Mouse (Mus musculus) midbrain, postnatal 0 days (tissue): ENCODE measurements around the gene Erap1. TPM values are rescaled to one million over a fixed set of nuclear protein-coding genes. Genes with fewer than 3 reads are reported as not detected.
"Not testable (repeated sequence)": the region's sequence is repeated elsewhere in the genome, so short reads cannot be mapped to it uniquely, and the experiment has no call there.

Source experiments
- ATAC-seq: fragments of 200-750 bp; cut with Nextera tagmentation; 2 replicates; pipeline ENCODE4 v1.8.0; 2017; ENCODE audit warnings: moderate number of reproducible peaks, mild to moderate bottlenecking, moderate TSS enrichment, moderate library complexity; ENCODE audit not compliant: low FRiP score
- DNase-seq: peaks from one replicate; pipeline ENCODE4 v3.0.0-alpha.2; 2015; ENCODE audit warnings: low spot score
- H3K27ac ChIP-seq: fragments of 300-500 bp; sonication (generic); 2 replicates; pipeline ENCODE4 v1.5.1; 2014; ENCODE audit warnings: low read depth, mild to moderate bottlenecking, low read length, mixed read lengths
- H3K27me3 ChIP-seq: fragments of 300-500 bp; sonication (generic); 2 replicates; pipeline ENCODE4 v1.6.1; 2014; ENCODE audit warnings: low read length, control low read depth, mixed read lengths; ENCODE audit not compliant: insufficient read depth
- H3K36me3 ChIP-seq: fragments of 300-500 bp; sonication (generic); 2 replicates; pipeline ENCODE4 v1.6.1; 2014; ENCODE audit warnings: low read length, control low read depth, mixed read lengths; ENCODE audit not compliant: insufficient read depth
- H3K4me1 ChIP-seq: fragments of 300-500 bp; sonication (generic); 2 replicates; pipeline ENCODE4 v1.6.1; 2014; ENCODE audit warnings: mild to moderate bottlenecking, control low read depth, antibody characterized with exemption, low read length, mixed read lengths; ENCODE audit not compliant: insufficient read depth
- H3K4me2 ChIP-seq: fragments of 300-500 bp; sonication (generic); 2 replicates; pipeline ENCODE4 v1.6.1; 2014; ENCODE audit warnings: low read depth, mild to moderate bottlenecking, low read length, mixed read lengths; ENCODE audit not compliant: poor library complexity, severe bottlenecking
- H3K4me3 ChIP-seq: fragments of 300-500 bp; sonication (generic); 2 replicates; pipeline ENCODE4 v1.5.1; 2014; ENCODE audit warnings: low read depth, mild to moderate bottlenecking, low read length, moderate library complexity
- H3K9ac ChIP-seq: fragments of 300-500 bp; sonication (generic); replicated peaks from 2 replicates; pipeline ENCODE4 v1.6.1; 2014; ENCODE audit warnings: mild to moderate bottlenecking, low read length, moderate library complexity, mixed read lengths; ENCODE audit not compliant: poor library complexity, severe bottlenecking
- H3K9me3 ChIP-seq: fragments of 300-500 bp; sonication (generic); 2 replicates; pipeline ENCODE4 v1.6.1; 2016; ENCODE audit warnings: low read length, control low read depth
- CTCF ChIP-seq: IDR thresholded peaks from 2 replicates; pipeline ENCODE4 v1.5.1; 2016; ENCODE audit warnings: antibody characterized with exemption, mild to moderate bottlenecking
- WGBS: fragments of 180-500 bp; shearing (Covaris S2); extraction: QIAGEN DNeasy Blood & Tissue Kit; methylation state at CpG from one replicate; pipeline ENCODE4 v1.1.7; 2014; 5-methylcytosine and 5-hydroxymethylcytosine counted together
- polyA plus RNA-seq: library from polyadenylated mRNA; unstranded; fragments of >200 nt; fragmentation: Nextera tagmentation; extraction: Ambion mirVana; gene quantifications from 2 replicates; pipeline ENCODE4 v1.2.1, GENCODE M21; 2015
- total RNA-seq: library from RNA; depleted of rRNA; stranded (reverse); fragments of >200 nt; gene quantifications from 2 replicates; pipeline ENCODE4 v1.2.3, GENCODE M21; 2014; rRNA removed

The Erap1 gene
- total RNA-seq: 5.8 and 7.6 TPM in 2 replicates
- polyA plus RNA-seq: 6.6 and 7.4 TPM in 2 replicates

DNA sequence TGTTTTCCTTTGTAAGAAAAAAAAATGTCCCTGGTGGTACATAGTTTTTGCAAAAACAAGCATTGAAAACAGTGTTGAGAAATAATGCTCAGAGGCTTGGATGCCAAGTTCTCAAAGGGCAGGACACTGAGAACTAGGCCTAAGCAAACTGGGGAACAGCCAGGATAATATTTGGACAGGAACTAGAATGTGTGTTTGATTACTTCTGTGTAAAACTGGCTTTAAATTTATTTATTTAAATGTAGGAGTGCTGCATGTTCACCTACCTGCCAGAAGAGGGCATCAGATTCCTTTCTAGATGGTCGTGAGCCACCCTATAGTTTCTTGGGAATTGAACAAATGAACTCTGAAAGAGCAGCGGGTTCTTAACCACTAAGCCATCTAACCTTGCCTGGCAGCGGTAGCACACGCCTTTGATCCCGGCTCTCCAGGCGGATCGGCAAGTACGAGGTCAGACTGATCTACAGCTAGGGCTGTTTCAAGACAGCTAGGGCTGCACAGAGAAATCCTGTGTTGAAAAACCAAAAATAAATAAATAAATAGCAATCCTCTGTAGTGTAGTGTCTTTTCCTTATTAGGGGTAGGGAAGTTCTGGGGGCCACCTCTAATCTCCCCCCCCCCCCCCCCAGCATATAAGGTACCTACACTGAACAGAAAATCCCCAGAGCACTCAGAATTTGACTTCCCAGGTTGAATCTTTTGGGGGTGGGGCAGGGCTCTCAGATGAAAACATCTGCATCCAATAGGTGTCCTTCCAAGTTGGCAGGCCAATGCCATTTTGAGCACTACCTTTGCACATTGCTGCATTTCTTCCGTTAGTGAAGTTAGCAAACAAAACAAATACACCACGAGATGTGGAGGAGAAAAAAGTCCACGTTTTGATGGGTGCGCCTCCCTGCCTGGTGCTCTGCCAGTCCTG is at the start of gene Erap1:
TSS of gene Erap1 (plus strand) at position 776 of the 919 bp plus-strand sequence.
- H3K27me3 ChIP-seq: no peaks in the 10 kb centered on the region
- peak within 1 kb of the TSS; percentile 77 for H3K27ac ChIP-seq
- WGBS: under 1% methylated on average over 12 of the region's 12 CpGs
- H3K36me3 ChIP-seq: no peaks in the 10 kb centered on the region
- H3K9me3 ChIP-seq: no peaks in the 10 kb centered on the region
- DNase-seq (peak; percentile 78), ATAC-seq (peak; percentile 80)
- H3K4me1 ChIP-seq: no peaks in the 10 kb centered on the region
- TF ChIP-seq CTCF: peak; percentile 90
- H3K4me2 ChIP-seq: peak within 1 kb of the TSS; percentile 94
- H3K4me3 ChIP-seq: peak within 1 kb of the TSS; percentile 75
- H3K9ac ChIP-seq: peak within 1 kb of the TSS; percentile 81

DNA sequence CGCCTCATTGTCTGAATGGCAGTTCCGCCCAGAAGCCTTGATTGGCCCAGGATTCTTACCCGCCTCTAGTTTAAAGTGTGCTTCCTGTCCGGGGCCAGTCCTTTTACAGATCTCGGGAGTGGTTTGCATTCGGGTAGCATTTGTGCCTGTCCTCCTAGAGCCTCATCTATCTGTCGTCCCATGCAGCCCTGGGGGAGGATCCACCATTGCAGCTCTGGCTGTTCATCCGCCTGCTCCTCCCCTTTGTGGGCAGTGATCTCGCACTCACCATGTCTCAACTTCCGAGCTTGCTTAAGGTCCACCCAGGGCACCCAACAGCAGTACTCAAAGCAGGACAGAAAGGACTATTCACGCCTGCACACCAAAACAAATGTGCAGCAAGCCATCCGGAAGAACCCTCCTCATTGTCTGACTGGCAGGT is 48.0 kb upstream of the Erap1 start:
- not testable (repeated sequence) for ATAC-seq, H3K27me3 ChIP-seq, H3K4me1 ChIP-seq, DNase-seq, H3K4me2 ChIP-seq, H3K9ac ChIP-seq, H3K4me3 ChIP-seq, H3K9me3 ChIP-seq, H3K36me3 ChIP-seq, H3K27ac ChIP-seq
- WGBS: 67% methylated on average over 12 of the region's 12 CpGs

DNA sequence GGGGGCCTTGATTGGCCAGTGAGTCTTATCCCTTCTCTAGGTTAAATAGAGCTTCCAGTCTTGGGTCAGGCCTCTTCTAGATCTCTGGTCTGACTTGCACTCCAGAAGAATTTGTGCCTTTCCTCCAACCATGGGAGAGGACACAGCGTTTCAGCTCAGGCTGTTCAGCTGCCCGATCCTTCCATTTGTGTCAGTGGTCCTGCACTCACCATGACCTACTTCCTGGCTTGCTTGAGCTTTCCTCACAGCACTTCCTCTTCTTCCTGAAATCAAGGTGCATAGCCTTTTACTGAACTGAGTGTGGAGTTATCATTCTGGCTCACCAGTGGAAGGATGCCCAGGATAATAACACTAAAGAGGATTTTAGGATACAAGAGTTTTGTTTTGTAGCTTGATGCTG is 47.5 kb upstream of the Erap1 start:
- WGBS: 80% methylated on average over 2 of the region's 2 CpGs
- H3K4me3 ChIP-seq, H3K27me3 ChIP-seq, H3K27ac ChIP-seq, H3K9ac ChIP-seq, ATAC-seq, DNase-seq, H3K4me2 ChIP-seq, H3K9me3 ChIP-seq, H3K4me1 ChIP-seq, H3K36me3 ChIP-seq: not testable (repeated sequence)

DNA sequence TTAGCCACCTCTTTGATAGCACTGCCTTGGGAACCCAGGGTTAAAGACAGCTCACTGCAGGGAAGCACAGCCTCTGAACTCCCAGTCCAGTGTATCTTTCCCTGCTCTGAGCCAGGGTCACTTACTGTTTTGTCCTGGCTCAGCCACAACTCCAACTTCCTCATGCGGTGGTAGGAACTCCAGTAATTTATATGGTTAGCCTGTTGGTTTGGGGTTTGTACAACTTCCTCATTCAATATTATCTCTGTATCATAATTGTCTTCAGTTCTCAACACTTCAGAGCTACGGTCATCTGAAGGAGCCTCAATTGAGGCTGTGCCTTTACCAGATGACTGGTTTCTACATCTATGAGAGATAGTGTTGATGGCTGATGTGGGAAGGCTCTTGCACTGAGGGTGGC is 42.3 kb upstream of the Erap1 start:
- not testable (repeated sequence) for H3K27ac ChIP-seq, H3K4me1 ChIP-seq, ATAC-seq, H3K27me3 ChIP-seq, H3K9ac ChIP-seq, DNase-seq, H3K4me3 ChIP-seq, H3K4me2 ChIP-seq, H3K9me3 ChIP-seq, H3K36me3 ChIP-seq
- 90% methylated on average over 2 of the region's 2 CpGs for WGBS

DNA sequence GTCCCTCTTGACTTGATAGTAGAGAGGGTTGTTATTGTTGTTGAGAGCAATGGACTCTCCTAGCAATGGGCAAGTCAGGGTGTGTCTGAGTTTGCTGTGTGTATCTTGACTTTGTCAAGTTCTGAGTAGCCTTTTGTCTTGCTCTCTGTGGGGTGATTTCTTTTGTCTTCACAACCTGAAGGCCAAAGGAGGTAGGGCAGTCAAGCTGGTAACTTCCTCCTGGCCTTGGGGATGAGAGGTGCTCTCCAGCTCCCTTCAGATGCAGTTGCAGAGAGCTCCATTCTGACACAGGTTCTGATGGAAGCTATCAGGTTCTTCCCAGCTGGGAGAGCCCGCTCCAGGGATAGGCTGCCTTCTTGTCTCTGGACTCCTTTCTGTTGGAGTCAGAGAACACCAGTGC is 37.6 kb upstream of the Erap1 start:
- no CpG with 5 or more reads among the region's 1 CpGs for WGBS
- H3K27ac ChIP-seq, ATAC-seq, H3K4me3 ChIP-seq, DNase-seq, H3K4me1 ChIP-seq, H3K4me2 ChIP-seq, H3K9ac ChIP-seq, H3K27me3 ChIP-seq, H3K9me3 ChIP-seq, H3K36me3 ChIP-seq: not testable (repeated sequence)
